Mouse (Mus musculus) frontal cortex, adult (tissue): Measurements from ENCODE around the gene 4930435E12Rik.

Source experiments
- ATAC-seq: cut with Nextera tagmentation; 2 replicates; pipeline ENCODE4 v1.9.2; 2017; ENCODE audit warnings: mild to moderate bottlenecking, moderate library complexity, mixed read lengths; ENCODE audit not compliant: low TSS enrichment

4930435E12Rik gene

GRCm38 (mm10) chr16:38769529-38769928, 59.0 kb downstream of the 4930435E12Rik start:
- ATAC-seq: no peak

- 0 out of 2 replicates have a peak, but pooled peaks have one; percentile 3 for ATAC-seq
These were observed 60.2 kb downstream of the 4930435E12Rik start for GRCm38 (mm10) chr16:38768386-38768785.

GRCm38 (mm10) chr16:38767761-38768160, 60.8 kb downstream of the 4930435E12Rik start:
- ATAC-seq: 0 out of 2 replicates have a peak, but pooled peaks have one; percentile 35

- ATAC-seq: no peak
These were observed 61.9 kb downstream of the 4930435E12Rik start for GRCm38 (mm10) chr16:38766671-38767070.

GRCm38 (mm10) chr16:38763508-38763907, 65.0 kb downstream of the 4930435E12Rik start:
- ATAC-seq: no peak

GRCm38 (mm10) chr16:38762401-38762800, 66.1 kb downstream of the 4930435E12Rik start:
- ATAC-seq: no peak
